Mouse (Mus musculus) embryonic facial prominence, embryonic 10.5 days (tissue): ENCODE results near the gene Cdh12. TPM values are rescaled to one million over a fixed set of nuclear protein-coding genes. Genes with fewer than 3 reads are reported as not detected.
A peak's percentile ranks its signal among the peaks of the same experiment; 100 is the strongest.
"Not testable (repeated sequence)": the region's sequence is repeated elsewhere in the genome, so short reads cannot be mapped to it uniquely, and the experiment has no call there.

Experiments used
- DNase-seq: peaks from one replicate; pipeline ENCODE4 v3.0.0-alpha.2; 2017; ENCODE audit warnings: low spot score
- H3K27ac ChIP-seq: fragments of 300-500 bp; sonication (generic); replicated peaks from 2 replicates; pipeline ENCODE4 v1.5.1; 2016; ENCODE audit warnings: mild to moderate bottlenecking
- H3K27me3 ChIP-seq: fragments of 300-500 bp; sonication (generic); replicated peaks from 2 replicates; pipeline ENCODE4 v1.6.1; 2016; ENCODE audit warnings: low read depth, mild to moderate bottlenecking; ENCODE audit not compliant: poor library complexity, severe bottlenecking
- H3K36me3 ChIP-seq: fragments of 300-500 bp; sonication (generic); replicated peaks from 2 replicates; pipeline ENCODE4 v1.6.1; 2016; ENCODE audit warnings: mild to moderate bottlenecking, moderate library complexity
- H3K4me1 ChIP-seq: fragments of 300-500 bp; sonication (generic); 2 replicates; pipeline ENCODE4 v1.6.1; 2016
- H3K4me3 ChIP-seq: fragments of 300-500 bp; sonication (generic); 2 replicates; pipeline ENCODE4 v1.5.1; 2016; ENCODE audit warnings: mild to moderate bottlenecking, moderate library complexity
- H3K9me3 ChIP-seq: fragments of 300-500 bp; sonication (generic); 2 replicates; pipeline ENCODE4 v1.6.1; 2016; ENCODE audit warnings: mild to moderate bottlenecking
- WGBS: fragments of 180-500 bp; shearing (Covaris S2); methylation state at CpG from one replicate; pipeline ENCODE4 v1.1.7; 2016; 5-methylcytosine and 5-hydroxymethylcytosine counted together
- polyA plus RNA-seq: library from polyadenylated mRNA; unstranded; fragments of >200 nt; fragmentation: Nextera tagmentation; extraction: Ambion mirVana; gene quantifications from 2 replicates; pipeline ENCODE4 v1.2.1, GENCODE M21; 2016

Cdh12 gene
- polyA plus RNA-seq, 1 experiment from 2014 or later: 0.11 TPM

GRCm38 (mm10) chr15:21000541-21000940 is 551.5 kb downstream of the Cdh12 start:
- Histone ChIP-seq H3K36me3 (no peaks in the 10 kb centered on the region), H3K27ac (no peak overlapping the region), H3K27me3 (no peaks in the 10 kb centered on the region), H3K4me3 (no peak overlapping the region), H3K4me1 (no peaks in the 10 kb centered on the region), H3K9me3 (no peaks in the 10 kb centered on the region)
- 83% methylated on average over 4 of the region's 4 CpGs for WGBS
- no peak for DNase-seq

GRCm38 (mm10) chr15:21007931-21008330 is 558.9 kb downstream of the Cdh12 start:
- no peak overlapping the region for H3K4me3 ChIP-seq
- H3K36me3 ChIP-seq: no peaks in the 10 kb centered on the region
- H3K9me3 ChIP-seq: no peaks in the 10 kb centered on the region
- no peak for DNase-seq
- no peaks in the 10 kb centered on the region for H3K27me3 ChIP-seq
- H3K4me1 ChIP-seq: 0 out of 2 replicates have a peak, but pooled peaks cover 7% of the 10 kb centered on the region
- H3K27ac ChIP-seq: no peak overlapping the region
- WGBS: 82% methylated on average over 2 of the region's 2 CpGs

GRCm38 (mm10) chr15:21008487-21008886 is 559.4 kb downstream of the Cdh12 start:
- WGBS: 38% methylated on average over 1 of the region's 1 CpGs

GRCm38 (mm10) chr15:21008969-21009368 is 559.9 kb downstream of the Cdh12 start:
- no peak for DNase-seq
- no peak overlapping the region for H3K27ac ChIP-seq
- WGBS: 72% methylated on average over 3 of the region's 3 CpGs

More at GRCm38 (mm10) chr15:21008487-21008886, 559.4 kb downstream of the Cdh12 start:
- H3K9me3 ChIP-seq: no peaks in the 10 kb centered on the region
- no peak for DNase-seq
- no peaks in the 10 kb centered on the region for H3K36me3 ChIP-seq
- 0 out of 2 replicates have a peak, but pooled peaks cover 7% of the 10 kb centered on the region for H3K4me1 ChIP-seq
- H3K4me3 ChIP-seq: no peak overlapping the region
- no peaks in the 10 kb centered on the region for H3K27me3 ChIP-seq
- no peak overlapping the region for H3K27ac ChIP-seq

GRCm38 (mm10) chr15:21063683-21064082 is 614.6 kb downstream of the Cdh12 start:
- WGBS: 94% methylated on average over 1 of the region's 1 CpGs

More at GRCm38 (mm10) chr15:21008969-21009368, 559.9 kb downstream of the Cdh12 start:
- H3K36me3 ChIP-seq: no peaks in the 10 kb centered on the region
- H3K4me1 ChIP-seq: 0 out of 2 replicates have a peak, but pooled peaks cover 7% of the 10 kb centered on the region
- no peaks in the 10 kb centered on the region for H3K9me3 ChIP-seq
- no peak overlapping the region for H3K4me3 ChIP-seq
- H3K27me3 ChIP-seq: no peaks in the 10 kb centered on the region

GRCm38 (mm10) chr15:21069264-21069663 is 620.2 kb downstream of the Cdh12 start:
- Histone ChIP-seq H3K27ac (no peak overlapping the region), H3K27me3 (no peaks in the 10 kb centered on the region), H3K36me3 (no peaks in the 10 kb centered on the region), H3K4me3 (no peak overlapping the region), H3K9me3 (no peaks in the 10 kb centered on the region), H3K4me1 (no peaks in the 10 kb centered on the region)
- DNase-seq: no peak
- 86% methylated on average over 2 of the region's 2 CpGs for WGBS

More at GRCm38 (mm10) chr15:21063683-21064082, 614.6 kb downstream of the Cdh12 start:
- Histone ChIP-seq H3K27me3 (no peaks in the 10 kb centered on the region), H3K36me3 (no peaks in the 10 kb centered on the region), H3K27ac (no peak overlapping the region), H3K9me3 (no peaks in the 10 kb centered on the region), H3K4me3 (no peak overlapping the region), H3K4me1 (no peaks in the 10 kb centered on the region)
- DNase-seq: no peak

- H3K4me3 ChIP-seq: no peak overlapping the region
- no peak overlapping the region for H3K27ac ChIP-seq
- H3K36me3 ChIP-seq: no peaks in the 10 kb centered on the region
- H3K4me1 ChIP-seq: no peaks in the 10 kb centered on the region
- no peaks in the 10 kb centered on the region for H3K27me3 ChIP-seq
- DNase-seq: no peak
- 92% methylated on average over 1 of the region's 1 CpGs for WGBS
- no peaks in the 10 kb centered on the region for H3K9me3 ChIP-seq
Measured at GRCm38 (mm10) chr15:21092824-21093223, 643.8 kb downstream of the Cdh12 start.

GRCm38 (mm10) chr15:21109009-21109841 is 660.2 kb downstream of the Cdh12 start:
- no peaks in the 10 kb centered on the region for H3K9me3 ChIP-seq
- peaks cover 9% of the 10 kb centered on the region; the same call in 1 of the 2 replicates for H3K27me3 ChIP-seq
- peak; percentile 27 for DNase-seq
- 16% methylated on average over 11 of the region's 11 CpGs for WGBS
- peak overlapping the region; percentile 41 for H3K4me3 ChIP-seq
- peaks cover 22% of the 10 kb centered on the region for H3K4me1 ChIP-seq
- no peaks in the 10 kb centered on the region for H3K36me3 ChIP-seq
- H3K27ac ChIP-seq: no peak overlapping the region; the same call in 1 of the 2 replicates

- Histone ChIP-seq H3K36me3 (no peaks in the 10 kb centered on the region), H3K27ac (no peak overlapping the region), H3K27me3 (peaks cover 9% of the 10 kb centered on the region; the same call in 1 of the 2 replicates), H3K9me3 (no peaks in the 10 kb centered on the region), H3K4me3 (no peak overlapping the region), H3K4me1 (peaks cover 22% of the 10 kb centered on the region)
- DNase-seq: no peak
- WGBS: 60% methylated on average over 4 of the region's 4 CpGs
Measured at GRCm38 (mm10) chr15:21109889-21110500, 660.9 kb downstream of the Cdh12 start.

GRCm38 (mm10) chr15:21110874-21111603 is 662.0 kb downstream of the Cdh12 start:
- Histone ChIP-seq H3K36me3 (no peaks in the 10 kb centered on the region), H3K27me3 (peaks cover 9% of the 10 kb centered on the region; the same call in 1 of the 2 replicates), H3K4me1 (peaks cover 22% of the 10 kb centered on the region), H3K4me3 (peak overlapping the region; percentile 54), H3K27ac (no peak overlapping the region; the same call in 1 of the 2 replicates), H3K9me3 (no peaks in the 10 kb centered on the region)
- peak; percentile 35 for DNase-seq
- WGBS: 15% methylated on average over 23 of the region's 23 CpGs

- not testable (repeated sequence) for DNase-seq, H3K4me3 ChIP-seq, H3K27ac ChIP-seq, H3K9me3 ChIP-seq, H3K27me3 ChIP-seq, H3K36me3 ChIP-seq
- peaks cover 14% of the 10 kb centered on the region for H3K4me1 ChIP-seq
- WGBS: 84% methylated on average over 2 of the region's 2 CpGs
Measured at GRCm38 (mm10) chr15:21114775-21115174, 665.7 kb downstream of the Cdh12 start.

- H3K36me3 ChIP-seq: no peaks in the 10 kb centered on the region
- peak; percentile 34 for DNase-seq
- H3K4me1 ChIP-seq: no peaks in the 10 kb centered on the region
- no peaks in the 10 kb centered on the region for H3K9me3 ChIP-seq
- no peak overlapping the region for H3K4me3 ChIP-seq
- no peaks in the 10 kb centered on the region for H3K27me3 ChIP-seq
- H3K27ac ChIP-seq: no peak overlapping the region
Measured at GRCm38 (mm10) chr15:21130660-21131059, 681.6 kb downstream of the Cdh12 start.
